Mouse (Mus musculus): ENCODE data around the gene Tmem141. TPM values are rescaled to one million over a fixed set of nuclear protein-coding genes. Genes with fewer than 3 reads are reported as not detected.

The Tmem141 gene
- polyA plus RNA-seq, 1 experiment from 2014 or later, result 18.5 TPM

Other genes starting within 250 kb of the Tmem141 start
- gene Sapcd2, start 249.7 kb downstream of the Tmem141 start, polyA plus RNA-seq (2016; fragmentation: Nextera tagmentation; extraction: Ambion mirVana), result 26.8 and 31.8 TPM in 2 replicates
- not detected in 2 replicates for gene Entpd2, start 226.1 kb downstream of the Tmem141 start, polyA plus RNA-seq (2016; fragmentation: Nextera tagmentation; extraction: Ambion mirVana)
- 14.6 and 16.5 TPM in 2 replicates for gene Npdc1, start 222.7 kb downstream of the Tmem141 start, polyA plus RNA-seq (2016; fragmentation: Nextera tagmentation; extraction: Ambion mirVana)
- gene Fut7, start 198.7 kb downstream of the Tmem141 start, polyA plus RNA-seq (2016; fragmentation: Nextera tagmentation; extraction: Ambion mirVana), result not detected in 2 replicates
- gene Abca2, start 193.3 kb downstream of the Tmem141 start, polyA plus RNA-seq (2016; fragmentation: Nextera tagmentation; extraction: Ambion mirVana), result 3.5 and 4.7 TPM in 2 replicates
- 0.69 and 1.1 TPM in 2 replicates for gene Clic3, start 165.2 kb downstream of the Tmem141 start, polyA plus RNA-seq (2016; fragmentation: Nextera tagmentation; extraction: Ambion mirVana)
- gene Paxx, start 160.9 kb downstream of the Tmem141 start, polyA plus RNA-seq (2016; fragmentation: Nextera tagmentation; extraction: Ambion mirVana), result 15.6 and 17.7 TPM in 2 replicates
- gene Ptgds, start 152.0 kb downstream of the Tmem141 start, polyA plus RNA-seq (2016; fragmentation: Nextera tagmentation; extraction: Ambion mirVana), result 0.18 and 0.32 TPM in 2 replicates
- not detected in 2 replicates for gene Lcn12, start 128.1 kb downstream of the Tmem141 start, polyA plus RNA-seq (2016; fragmentation: Nextera tagmentation; extraction: Ambion mirVana)
- gene Fbxw5, start 121.3 kb downstream of the Tmem141 start, polyA plus RNA-seq (2016; fragmentation: Nextera tagmentation; extraction: Ambion mirVana), result 86.0 and 92.1 TPM in 2 replicates
- gene C8g, start 120.3 kb downstream of the Tmem141 start, polyA plus RNA-seq (2016; fragmentation: Nextera tagmentation; extraction: Ambion mirVana), result 4.2 and 6.0 TPM in 2 replicates
- gene Traf2, start 75.1 kb downstream of the Tmem141 start, polyA plus RNA-seq (2016; fragmentation: Nextera tagmentation; extraction: Ambion mirVana), result 29.7 and 30.9 TPM in 2 replicates
- gene Edf1, start 64.2 kb downstream of the Tmem141 start, polyA plus RNA-seq (2016; fragmentation: Nextera tagmentation; extraction: Ambion mirVana), result 336 and 382 TPM in 2 replicates
- gene Mamdc4, start 47.2 kb downstream of the Tmem141 start, polyA plus RNA-seq (2016; fragmentation: Nextera tagmentation; extraction: Ambion mirVana), result 1.6 and 3.7 TPM in 2 replicates
- gene Phpt1, start 46.8 kb downstream of the Tmem141 start, polyA plus RNA-seq (2016; fragmentation: Nextera tagmentation; extraction: Ambion mirVana), result 160 and 170 TPM in 2 replicates
- gene Ajm1, start 40.2 kb downstream of the Tmem141 start, polyA plus RNA-seq (2016; fragmentation: Nextera tagmentation; extraction: Ambion mirVana), result 0.08 TPM in 1 of 2 replicates, not detected in the other
- 57.9 and 69.6 TPM in 2 replicates for gene Rabl6, start 13.5 kb downstream of the Tmem141 start, polyA plus RNA-seq (2016; fragmentation: Nextera tagmentation; extraction: Ambion mirVana)
- gene Ccdc183, start 4.3 kb downstream of the Tmem141 start, polyA plus RNA-seq (2016; fragmentation: Nextera tagmentation; extraction: Ambion mirVana), result 0.07 and 0.21 TPM in 2 replicates
- gene Fcna, start 6.0 kb upstream of the Tmem141 start, polyA plus RNA-seq (2016; fragmentation: Nextera tagmentation; extraction: Ambion mirVana), result 0.26 and 1.5 TPM in 2 replicates
- not detected in 2 replicates for gene Lcn8, start 31.1 kb upstream of the Tmem141 start, polyA plus RNA-seq (2016; fragmentation: Nextera tagmentation; extraction: Ambion mirVana)
- gene Lcn5, start 35.9 kb upstream of the Tmem141 start, polyA plus RNA-seq (2016; fragmentation: Nextera tagmentation; extraction: Ambion mirVana), result not detected in 2 replicates
- not detected in 2 replicates for gene Lcn6, start 54.8 kb upstream of the Tmem141 start, polyA plus RNA-seq (2016; fragmentation: Nextera tagmentation; extraction: Ambion mirVana)
- not detected in 2 replicates for gene Lcn10, start 60.7 kb upstream of the Tmem141 start, polyA plus RNA-seq (2016; fragmentation: Nextera tagmentation; extraction: Ambion mirVana)
- not detected in 2 replicates for gene Obp2a, start 78.0 kb upstream of the Tmem141 start, polyA plus RNA-seq (2016; fragmentation: Nextera tagmentation; extraction: Ambion mirVana)
- 53.4 and 65.8 TPM in 2 replicates for gene Bmyc, start 84.7 kb upstream of the Tmem141 start, polyA plus RNA-seq (2016; fragmentation: Nextera tagmentation; extraction: Ambion mirVana)
- not detected in 2 replicates for gene Obp2b, start 115.0 kb upstream of the Tmem141 start, polyA plus RNA-seq (2016; fragmentation: Nextera tagmentation; extraction: Ambion mirVana)
- not detected in 2 replicates for gene Lcn3, start 143.6 kb upstream of the Tmem141 start, polyA plus RNA-seq (2016; fragmentation: Nextera tagmentation; extraction: Ambion mirVana)
- gene Lcn11, start 155.0 kb upstream of the Tmem141 start, polyA plus RNA-seq (2016; fragmentation: Nextera tagmentation; extraction: Ambion mirVana), result not detected in 2 replicates
- not detected in 2 replicates for gene Gm13539, start 160.3 kb upstream of the Tmem141 start, polyA plus RNA-seq (2016; fragmentation: Nextera tagmentation; extraction: Ambion mirVana)
- gene Glt6d1, start 193.8 kb upstream of the Tmem141 start, polyA plus RNA-seq (2016; fragmentation: Nextera tagmentation; extraction: Ambion mirVana), result not detected in 2 replicates
- gene Lcn9, start 201.1 kb upstream of the Tmem141 start, polyA plus RNA-seq (2016; fragmentation: Nextera tagmentation; extraction: Ambion mirVana), result not detected in 2 replicates
- gene Sohlh1, start 225.2 kb upstream of the Tmem141 start, polyA plus RNA-seq (2016; fragmentation: Nextera tagmentation; extraction: Ambion mirVana), result not detected in 2 replicates
- 0.06 TPM in 1 of 2 replicates, not detected in the other for gene Kcnt1, start 241.7 kb upstream of the Tmem141 start, polyA plus RNA-seq (2016; fragmentation: Nextera tagmentation; extraction: Ambion mirVana)